Mouse (Mus musculus) olfactory bulb, adult 2 months (tissue): ENCODE data around the gene Dnajc1. TPM values are rescaled to one million over a fixed set of nuclear protein-coding genes. Genes with fewer than 3 reads are reported as not detected.

Source experiments
- H3K27ac ChIP-seq: fragments of 200-500 bp; 2 replicates; pipeline ENCODE4 v1.5.1; 2012; ENCODE audit warnings: low read depth, low read length; ENCODE audit not compliant: insufficient read depth
- H3K4me1 ChIP-seq: fragments of 200-500 bp; 2 replicates; pipeline ENCODE4 v1.6.1; 2012; ENCODE audit warnings: low read length; ENCODE audit not compliant: control insufficient read depth, insufficient read depth
- H3K4me3 ChIP-seq: fragments of 200-500 bp; 2 replicates; pipeline ENCODE4 v1.5.1; 2012; ENCODE audit warnings: mild to moderate bottlenecking, low read depth, low read length, moderate library complexity; ENCODE audit not compliant: insufficient read depth
- CTCF ChIP-seq: fragments of 200-500 bp; IDR thresholded peaks from 2 replicates; pipeline ENCODE4 v1.5.1; 2012; ENCODE audit warnings: low read depth, mild to moderate bottlenecking, low read length, moderate library complexity; ENCODE audit not compliant: insufficient read depth
- POLR2A ChIP-seq: fragments of 200-500 bp; IDR thresholded peaks from 2 replicates; pipeline ENCODE4 v1.6.1; 2012; ENCODE audit warnings: mild to moderate bottlenecking, low read depth, low read length, moderate library complexity; ENCODE audit not compliant: insufficient read depth
- WGBS: fragments of 180-500 bp; shearing (Covaris S2); methylation state at CpG from one replicate; pipeline ENCODE4 v1.1.7; 2018; 5-methylcytosine and 5-hydroxymethylcytosine counted together
- polyA plus RNA-seq: library from polyadenylated mRNA; stranded (reverse); fragments of >200 nt; gene quantifications from 2 replicates; pipeline ENCODE4 v1.2.4, GENCODE M21; 2012; ENCODE audit warnings: low replicate concordance; ENCODE audit not compliant: missing spikeins, insufficient read depth, insufficient read length

The Dnajc1 gene
- polyA plus RNA-seq, 1 experiment, result not detected

- Histone ChIP-seq H3K27ac (no peak overlapping the region), H3K4me1 (peaks cover 12% of the 10 kb centered on the region), H3K4me3 (no peak overlapping the region)
- TF ChIP-seq POLR2A (no peak), CTCF (no peak)
- WGBS, result 69% methylated on average over 2 of the region's 2 CpGs
These were observed 178.6 kb downstream of the Dnajc1 start for GRCm38 (mm10) chr2:18214031-18214430.

- WGBS, result 90% methylated on average over 4 of the region's 4 CpGs
- Histone ChIP-seq H3K4me1 (peaks cover 22% of the 10 kb centered on the region), H3K27ac (no peak overlapping the region), H3K4me3 (no peak overlapping the region)
- no peak for TF ChIP-seq POLR2A
- TF ChIP-seq CTCF, result no peak
These were observed 182.7 kb downstream of the Dnajc1 start for GRCm38 (mm10) chr2:18209948-18210347.

- Histone ChIP-seq H3K4me1 (peaks cover 22% of the 10 kb centered on the region), H3K4me3 (no peak overlapping the region), H3K27ac (no peak overlapping the region)
- no peak for TF ChIP-seq POLR2A
- no peak for TF ChIP-seq CTCF
- WGBS, result 74% methylated on average over 7 of the region's 7 CpGs
These were observed 183.3 kb downstream of the Dnajc1 start for GRCm38 (mm10) chr2:18209211-18209823.

GRCm38 (mm10) chr2:18208578-18208977 is 184.1 kb downstream of the Dnajc1 start:
- H3K4me3 ChIP-seq, result no peak overlapping the region
- WGBS, result 38% methylated on average over 6 of the region's 6 CpGs
- TF ChIP-seq CTCF (no peak), POLR2A (no peak)
- peak overlapping the region; percentile 67 for H3K27ac ChIP-seq
- H3K4me1 ChIP-seq, result peaks cover 19% of the 10 kb centered on the region

DNA sequence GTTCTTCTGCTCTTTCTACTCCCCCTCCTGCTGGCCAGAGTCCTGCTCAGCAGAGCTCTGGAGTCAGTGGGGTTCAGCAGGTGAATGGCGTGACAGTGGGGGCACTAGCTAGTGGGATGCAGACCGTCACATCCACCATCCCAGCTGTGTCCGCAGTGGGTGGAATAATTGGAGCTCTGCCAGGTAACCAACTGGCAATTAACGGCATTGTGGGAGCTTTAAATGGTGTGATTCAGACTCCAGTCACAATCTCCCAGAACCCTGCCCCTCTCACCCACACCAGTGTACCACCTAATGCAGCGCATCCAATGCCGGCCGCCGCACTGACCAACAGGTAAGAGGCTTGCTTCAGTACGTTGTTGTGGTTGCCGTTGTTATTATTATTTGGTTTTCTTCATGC is 185.8 kb downstream of the Dnajc1 start:
- 25% methylated on average over 10 of the region's 10 CpGs for WGBS
- H3K4me1 ChIP-seq, result peaks cover 19% of the 10 kb centered on the region
- TF ChIP-seq CTCF (no peak), POLR2A (no peak)
- H3K4me3 ChIP-seq, result no peak overlapping the region
- peak overlapping the region; percentile 85 for H3K27ac ChIP-seq

- Histone ChIP-seq H3K4me3 (no peak overlapping the region), H3K27ac (no peak overlapping the region), H3K4me1 (peaks cover 19% of the 10 kb centered on the region)
- WGBS, result 69% methylated on average over 3 of the region's 3 CpGs
- TF ChIP-seq CTCF, result peak; percentile 48
- no peak for TF ChIP-seq POLR2A
These were observed 187.5 kb downstream of the Dnajc1 start for GRCm38 (mm10) chr2:18205118-18205517.

GRCm38 (mm10) chr2:18202923-18203322 is 189.7 kb downstream of the Dnajc1 start:
- no peak for TF ChIP-seq CTCF
- no peak for TF ChIP-seq POLR2A
- over 99% methylated on average over 4 of the region's 4 CpGs for WGBS
- H3K27ac ChIP-seq, result no peak overlapping the region
- H3K4me1 ChIP-seq, result peaks cover 10% of the 10 kb centered on the region
- H3K4me3 ChIP-seq, result no peak overlapping the region

DNA sequence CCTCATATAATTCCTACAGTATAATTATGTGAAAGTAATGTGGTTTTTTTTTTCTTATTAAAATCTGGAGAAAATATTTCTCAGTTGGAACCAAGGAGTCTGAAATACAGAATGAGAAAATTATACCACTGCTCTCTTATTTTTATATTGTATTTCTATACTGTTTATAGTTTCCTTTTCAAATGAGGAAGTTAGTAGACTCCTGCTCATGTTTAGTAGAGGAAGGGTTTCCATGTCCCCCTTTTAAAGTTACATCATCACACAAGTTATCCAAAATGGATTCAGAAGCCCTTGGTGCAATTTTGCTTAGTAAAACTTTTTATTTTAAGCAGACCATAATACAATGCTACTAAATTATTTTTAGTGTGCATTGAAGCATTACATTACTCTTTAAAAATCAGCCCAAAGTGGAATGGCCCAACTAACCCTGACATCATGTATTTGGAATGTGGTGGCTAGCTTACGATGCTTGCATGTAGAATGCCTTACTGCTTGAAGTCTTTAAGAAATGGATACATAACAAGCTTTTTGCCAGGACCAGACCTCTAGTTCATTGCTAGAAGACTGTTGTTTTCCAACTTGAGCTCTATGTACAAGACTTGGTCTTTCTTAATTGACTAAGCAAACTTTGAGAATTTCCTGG is 190.7 kb downstream of the Dnajc1 start:
- Histone ChIP-seq H3K27ac (no peak overlapping the region), H3K4me1 (peaks cover 7% of the 10 kb centered on the region), H3K4me3 (no peak overlapping the region)
- 89% methylated on average over 1 of the region's 1 CpGs for WGBS
- TF ChIP-seq CTCF (no peak), POLR2A (no peak)

DNA sequence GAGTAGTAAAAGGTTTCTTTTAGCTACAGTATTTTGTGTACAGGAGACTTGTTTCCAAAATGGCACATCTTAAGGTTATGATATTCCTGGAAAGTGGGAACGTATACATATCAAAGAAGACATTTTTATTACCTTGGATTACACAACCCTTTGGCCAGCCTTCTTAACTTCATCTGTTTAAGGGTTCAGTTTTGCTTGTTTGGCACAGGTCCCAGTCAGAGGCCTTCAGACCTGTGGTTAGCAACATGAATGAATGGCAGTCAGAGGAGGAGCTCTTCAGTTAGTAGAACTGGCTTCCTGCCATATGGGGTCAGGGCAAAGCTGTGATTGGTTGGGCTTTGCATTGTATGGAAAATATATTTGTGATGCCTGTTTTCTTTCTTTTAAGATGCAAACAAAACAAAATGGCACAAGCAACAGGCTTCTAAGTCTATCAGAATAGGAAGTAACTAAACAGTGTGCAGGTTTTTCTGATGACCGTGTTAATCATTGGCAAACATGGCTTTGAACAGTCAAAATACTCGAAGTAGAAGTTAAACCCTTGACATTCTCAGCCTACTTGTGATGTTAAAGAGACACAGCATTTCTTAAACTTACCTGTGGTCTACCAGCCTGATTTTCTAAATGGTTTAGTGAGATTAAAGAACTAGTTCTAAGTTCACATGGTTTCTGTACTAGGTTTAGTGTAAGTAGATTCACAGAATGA is 196.8 kb downstream of the Dnajc1 start:
- no peaks in the 10 kb centered on the region for H3K4me1 ChIP-seq
- 62% methylated on average over 3 of the region's 3 CpGs for WGBS
- H3K27ac ChIP-seq, result no peak overlapping the region
- H3K4me3 ChIP-seq, result no peak overlapping the region
- no peak for TF ChIP-seq CTCF
- TF ChIP-seq POLR2A, result no peak
